1 mouse cellular context compared by ENCODE assay signal in the genomic region with DNA sequence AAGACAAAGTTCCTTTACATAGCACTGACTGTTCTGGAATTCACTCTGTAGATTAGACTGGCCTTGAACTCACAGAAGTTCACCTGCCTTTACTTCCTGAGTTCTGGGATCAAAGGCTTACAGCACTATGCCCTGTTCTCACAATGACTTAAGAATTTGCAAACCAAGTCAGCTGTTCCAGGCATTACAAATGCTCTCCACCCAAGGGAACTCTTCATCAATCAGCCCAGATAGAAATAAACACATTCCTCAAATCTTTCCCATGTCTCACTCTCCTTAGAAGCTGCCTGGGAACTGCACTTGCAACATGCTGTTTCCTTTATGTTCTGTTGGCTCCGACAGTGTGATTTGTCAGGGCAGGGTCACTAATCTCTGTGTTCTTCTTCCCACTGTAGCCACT.
TF ChIP-seq lines count a peak whose summit lies in the region.

No protein-coding gene starts in this region.

TF ChIP-seq in CH12.LX, 34 proteins besides CTCF, POLR2A, EP300 and RAD21 (continued from another document):
- TF ChIP-seq ZC3H11A (IDR thresholded peaks at IDR 0.05; ENCODE audit: low read depth, low read length): no peak
- TF ChIP-seq MAFK (IDR thresholded peaks at IDR 0.05; ENCODE audit: insufficient replicate concordance, low read length): no peak
- TF ChIP-seq ZMIZ1 (IDR thresholded peaks at IDR 0.05; ENCODE audit: low read depth, low read length): no peak
- TF ChIP-seq MAX (IDR thresholded peaks at IDR 0.05; ENCODE audit: low read length): no peak
- TF ChIP-seq CHD1 (IDR thresholded peaks at IDR 0.05; ENCODE audit: low read depth, low read length): no peak
- TF ChIP-seq IRF4 (IDR thresholded peaks at IDR 0.05; ENCODE audit: low read depth, low read length): no peak
- no peak for TF ChIP-seq E2F4 (IDR thresholded peaks at IDR 0.05; ENCODE audit: insufficient replicate concordance, low read depth, low read length)
- TF ChIP-seq KAT2A (IDR thresholded peaks at IDR 0.05; ENCODE audit: insufficient replicate concordance, low read length): no peak
- no peak for TF ChIP-seq USF1 (IDR thresholded peaks at IDR 0.05; ENCODE audit: low read depth, low read length)
